Mouse (Mus musculus): ENCODE measurements around the gene Gm6614. TPM values are rescaled to one million over a fixed set of nuclear protein-coding genes. Genes with fewer than 3 reads are reported as not detected.
"Not testable (repeated sequence)": the region's sequence is repeated elsewhere in the genome, so short reads cannot be mapped to it uniquely, and the experiment has no call there.

Gm6614 gene
- not detected for total RNA-seq (2021)
- long read RNA-seq, experiment 1, result 0 reads
- long read RNA-seq, experiment 2, result 0 reads

- no peak for DNase-seq
Observed at GRCm38 (mm10) chr6:142011364-142011955, at the start of gene Gm6614. TSS of gene Gm6614 (minus strand) at chr6:142011414.

- DNase-seq, result not testable (repeated sequence)
Observed at GRCm38 (mm10) chr6:142058281-142058680, 47.1 kb upstream of the Gm6614 start.

GRCm38 (mm10) chr6:142047689-142048088 lies 36.5 kb upstream of the Gm6614 start:
- no peak for DNase-seq

- no peak for DNase-seq
Observed at GRCm38 (mm10) chr6:142045746-142046145, 34.5 kb upstream of the Gm6614 start.

GRCm38 (mm10) chr6:142041896-142042295 lies 30.7 kb upstream of the Gm6614 start:
- DNase-seq, result no peak

GRCm38 (mm10) chr6:142040306-142041175 lies 29.3 kb upstream of the Gm6614 start:
- DNase-seq, result peak; percentile 10

GRCm38 (mm10) chr6:142035771-142036170 lies 24.6 kb upstream of the Gm6614 start:
- no peak for DNase-seq

- DNase-seq, result no peak
Observed at GRCm38 (mm10) chr6:142021671-142022070, 10.5 kb upstream of the Gm6614 start.

- DNase-seq, result no peak
Observed at GRCm38 (mm10) chr6:141986772-141987171, 24.4 kb downstream of the Gm6614 start.

GRCm38 (mm10) chr6:141984644-141985043 lies 26.6 kb downstream of the Gm6614 start:
- no peak for DNase-seq

- DNase-seq, result no peak
Observed at GRCm38 (mm10) chr6:141962420-141962819, 48.8 kb downstream of the Gm6614 start.

GRCm38 (mm10) chr6:141961861-141962260 lies 49.4 kb downstream of the Gm6614 start:
- DNase-seq, result no peak

- no peak for DNase-seq
Observed at GRCm38 (mm10) chr6:141960482-141960881, 50.7 kb downstream of the Gm6614 start.

- DNase-seq, result no peak
Observed at GRCm38 (mm10) chr6:141946862-141947261, 64.4 kb downstream of the Gm6614 start, which contains the start of gene Slco1a1. TSS of gene Slco1a1 (minus strand) at chr6:141946962.

GRCm38 (mm10) chr6:141940451-141940850 lies 70.8 kb downstream of the Gm6614 start:
- no peak for DNase-seq

Other genes starting within 250 kb of the Gm6614 start
- not detected for gene Gm5724, start 237.6 kb downstream of the Gm6614 start, total RNA-seq (2021)
- under 1 TPM; 0.19 to 0.34 TPM for gene Slco1a4, start 155.2 kb downstream of the Gm6614 start, total RNA-seq (2021)
- gene Slco1a1, start 64.5 kb downstream of the Gm6614 start, total RNA-seq (2021), result not detected
- gene Slco1a6, start 197.1 kb upstream of the Gm6614 start, total RNA-seq (2021), result not detected

All from gastrocnemius, postnatal 10 days (tissue).